Mouse (Mus musculus): Measurements from ENCODE around the gene Agpat3. TPM values are rescaled to one million over a fixed set of nuclear protein-coding genes. Genes with fewer than 3 reads are reported as not detected.

Gene Agpat3
- polyA plus RNA-seq, 1 experiment from 2014 or later, result 32.8 TPM

DNA sequence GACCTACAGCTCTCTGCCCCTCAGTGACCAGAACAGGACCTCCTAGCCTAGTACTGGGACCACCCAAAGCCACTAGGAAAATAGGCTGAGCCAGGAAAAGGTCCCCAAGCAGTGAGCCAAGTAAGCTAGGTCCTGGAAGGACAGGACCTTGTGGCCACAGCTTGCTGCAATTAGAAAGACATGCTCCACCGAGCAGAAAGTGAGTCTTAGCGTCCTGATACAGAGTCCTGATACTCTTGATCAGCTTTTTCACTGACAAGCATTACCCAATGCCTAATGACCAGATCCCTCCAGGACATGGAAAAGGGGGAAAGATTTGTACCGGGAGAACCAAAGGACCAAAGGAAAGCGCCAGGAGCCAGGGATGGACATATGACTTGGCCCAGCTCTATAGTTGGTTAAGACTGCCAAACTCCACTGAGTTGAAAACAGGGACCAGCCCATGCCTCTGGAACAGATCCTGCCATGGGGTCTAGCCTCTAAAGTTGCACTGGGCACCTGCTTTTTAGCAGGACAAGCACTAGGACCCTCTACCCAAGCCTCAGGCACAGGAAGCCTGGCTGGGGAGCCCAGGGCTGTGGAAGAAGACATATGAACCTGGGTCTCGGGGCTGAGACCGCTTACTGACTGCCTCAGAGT lies 17.2 kb downstream of the Agpat3 start:
- WGBS, result 67% methylated on average over 6 of the region's 6 CpGs

GRCm38 (mm10) chr10:78331577-78331976 lies 20.7 kb downstream of the Agpat3 start:
- DNase-seq (ENCODE audit: low spot score), result no peak
- 89% methylated on average over 5 of the region's 5 CpGs for WGBS
- Histone ChIP-seq H3K4me3 (no peak overlapping the region), H3K27ac (replicated peaks) (no peak overlapping the region), H3K27me3 (replicated peaks; ENCODE audit: low read depth, poor library complexity, severe bottlenecking) (no peaks in the 10 kb centered on the region), H3K4me1 (0 out of 2 replicates have a peak, but pooled peaks cover 6% of the 10 kb centered on the region), H3K36me3 (replicated peaks) (peaks cover 16% of the 10 kb centered on the region), H3K9me3 (no peaks in the 10 kb centered on the region)

More for the DNA sequence above, 17.2 kb downstream of the Agpat3 start:
- DNase-seq (ENCODE audit: low spot score), result no peak
- no peak overlapping the region for H3K4me3 ChIP-seq
- no peak overlapping the region for H3K27ac ChIP-seq (replicated peaks)
- no peaks in the 10 kb centered on the region for H3K27me3 ChIP-seq (replicated peaks; ENCODE audit: low read depth, poor library complexity, severe bottlenecking)
- 0 out of 2 replicates have a peak, but pooled peaks cover 4% of the 10 kb centered on the region for H3K4me1 ChIP-seq
- H3K36me3 ChIP-seq (replicated peaks), result peaks cover 11% of the 10 kb centered on the region; the same call in 1 of the 2 replicates
- no peaks in the 10 kb centered on the region for H3K9me3 ChIP-seq

DNA sequence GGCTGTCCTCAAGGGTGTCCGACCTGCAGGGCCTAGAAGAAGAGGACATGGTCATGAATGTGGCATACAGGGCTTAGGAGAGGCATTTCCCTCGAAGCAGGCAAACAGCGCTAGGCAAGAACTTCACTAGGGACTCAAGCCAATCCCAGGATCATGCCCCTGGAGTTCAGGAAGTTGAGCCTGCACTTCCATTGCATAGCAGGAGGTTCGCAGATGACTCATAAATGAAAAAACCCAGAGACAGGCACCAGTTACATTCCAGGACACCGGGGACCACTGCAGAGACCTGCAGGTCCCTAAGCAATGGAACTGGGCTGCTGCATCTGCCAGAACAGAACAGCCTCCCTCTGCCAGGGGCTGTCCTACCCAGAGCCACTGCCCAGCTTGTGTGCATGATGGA lies 23.0 kb downstream of the Agpat3 start:
- H3K4me3 ChIP-seq, result no peak overlapping the region

DNA sequence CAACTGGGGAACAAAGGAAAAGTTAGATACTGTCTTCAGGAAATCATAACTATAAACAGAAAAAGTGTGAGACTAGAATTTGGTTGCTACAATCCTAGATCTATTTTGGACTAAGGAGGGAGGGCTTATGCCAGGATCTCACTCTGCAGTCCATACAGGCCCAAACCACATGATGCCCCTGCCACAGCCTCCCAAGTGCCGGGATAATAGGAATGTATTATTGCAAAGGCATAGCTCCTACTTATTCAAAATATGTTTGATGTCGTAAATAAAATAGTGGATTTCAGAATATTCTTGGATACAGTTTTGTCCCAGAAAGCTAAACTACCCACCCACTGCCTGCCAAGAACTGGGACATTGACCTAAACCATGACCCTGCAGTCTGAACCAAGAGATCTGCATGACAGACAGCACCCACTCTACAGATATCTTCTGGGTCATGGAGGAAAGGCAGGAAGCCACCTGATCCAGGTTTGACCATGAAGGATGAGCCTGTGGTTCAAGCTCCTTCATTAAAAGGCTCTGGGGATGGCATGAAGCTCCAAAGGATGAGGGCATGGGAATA lies 24.2 kb downstream of the Agpat3 start:
- no peaks in the 10 kb centered on the region for H3K9me3 ChIP-seq
- H3K4me3 ChIP-seq, result no peak overlapping the region
- no peaks in the 10 kb centered on the region for H3K27me3 ChIP-seq (replicated peaks; ENCODE audit: low read depth, poor library complexity, severe bottlenecking)
- H3K36me3 ChIP-seq (replicated peaks), result peaks cover 34% of the 10 kb centered on the region
- H3K27ac ChIP-seq (replicated peaks), result no peak overlapping the region
- no peak for DNase-seq (ENCODE audit: low spot score)
- WGBS, result 91% methylated on average over 2 of the region's 2 CpGs
- peaks cover 5% of the 10 kb centered on the region; the same call in 1 of the 2 replicates for H3K4me1 ChIP-seq

More for the DNA sequence above, 23.0 kb downstream of the Agpat3 start:
- H3K27ac ChIP-seq (replicated peaks), result no peak overlapping the region
- H3K27me3 ChIP-seq (replicated peaks; ENCODE audit: low read depth, poor library complexity, severe bottlenecking), result no peaks in the 10 kb centered on the region
- no peaks in the 10 kb centered on the region for H3K9me3 ChIP-seq
- H3K4me1 ChIP-seq, result 0 out of 2 replicates have a peak, but pooled peaks cover 2% of the 10 kb centered on the region
- 90% methylated on average over 5 of the region's 5 CpGs for WGBS
- peaks cover 30% of the 10 kb centered on the region for H3K36me3 ChIP-seq (replicated peaks)
- no peak for DNase-seq (ENCODE audit: low spot score)

GRCm38 (mm10) chr10:78325916-78326647 lies 26.2 kb downstream of the Agpat3 start:
- Histone ChIP-seq H3K4me3 (no peak overlapping the region), H3K9me3 (no peaks in the 10 kb centered on the region), H3K27me3 (replicated peaks; ENCODE audit: low read depth, poor library complexity, severe bottlenecking) (no peaks in the 10 kb centered on the region), H3K4me1 (peaks cover 11% of the 10 kb centered on the region; the same call in 1 of the 2 replicates), H3K36me3 (replicated peaks) (peaks cover 34% of the 10 kb centered on the region), H3K27ac (replicated peaks) (0 out of 2 replicates have a peak overlapping the region, but pooled peaks have one; percentile 14)
- no peak for DNase-seq (ENCODE audit: low spot score)
- WGBS, result 78% methylated on average over 8 of the region's 8 CpGs

GRCm38 (mm10) chr10:78324556-78325164 lies 27.6 kb downstream of the Agpat3 start:
- no peaks in the 10 kb centered on the region for H3K9me3 ChIP-seq
- peaks cover 34% of the 10 kb centered on the region for H3K36me3 ChIP-seq (replicated peaks)
- WGBS, result 90% methylated on average over 6 of the region's 6 CpGs

DNA sequence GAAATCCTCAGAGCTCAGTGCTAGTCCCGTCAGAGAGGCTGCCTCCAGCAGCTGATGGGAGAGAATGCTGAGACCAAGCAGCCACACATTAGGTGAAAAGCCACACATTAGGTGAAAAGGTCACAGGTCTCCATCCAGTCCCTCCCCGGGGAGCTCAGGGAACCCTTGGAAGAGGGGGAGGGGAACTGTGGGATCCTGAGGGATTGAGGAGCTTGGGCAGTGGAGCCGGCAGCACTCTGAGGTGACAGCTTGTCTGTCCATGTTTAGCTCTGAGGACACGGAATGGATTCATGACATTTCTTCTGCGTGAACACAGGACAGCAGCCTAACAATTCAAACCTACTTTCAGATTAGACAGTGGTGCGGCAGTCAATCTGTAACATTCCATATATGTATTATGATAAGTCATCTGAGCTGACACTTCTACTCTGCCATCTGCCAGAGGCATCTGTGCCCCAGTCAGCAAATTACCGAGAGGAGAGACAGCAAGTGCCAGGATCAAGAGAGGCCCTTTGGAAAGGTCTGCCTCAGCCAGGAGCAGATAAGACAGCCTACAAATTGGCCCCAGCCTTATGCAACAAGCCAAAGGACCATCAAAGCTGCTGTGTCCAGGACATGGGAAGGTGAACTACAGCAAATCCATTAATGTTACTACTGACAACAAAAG lies 28.9 kb downstream of the Agpat3 start:
- 57% methylated on average over 7 of the region's 7 CpGs for WGBS
- Histone ChIP-seq H3K4me1 (peaks cover 16% of the 10 kb centered on the region), H3K27ac (replicated peaks) (no peak overlapping the region), H3K4me3 (no peak overlapping the region), H3K9me3 (no peaks in the 10 kb centered on the region), H3K36me3 (replicated peaks) (peaks cover 31% of the 10 kb centered on the region), H3K27me3 (replicated peaks; ENCODE audit: low read depth, poor library complexity, severe bottlenecking) (no peaks in the 10 kb centered on the region)
- no peak for DNase-seq (ENCODE audit: low spot score)

More at GRCm38 (mm10) chr10:78324556-78325164, 27.6 kb downstream of the Agpat3 start:
- no peaks in the 10 kb centered on the region for H3K27me3 ChIP-seq (replicated peaks; ENCODE audit: low read depth, poor library complexity, severe bottlenecking)
- peaks cover 18% of the 10 kb centered on the region; the same call in 1 of the 2 replicates for H3K4me1 ChIP-seq
- DNase-seq (ENCODE audit: low spot score), result no peak
- H3K27ac ChIP-seq (replicated peaks), result no peak overlapping the region
- no peak overlapping the region for H3K4me3 ChIP-seq

GRCm38 (mm10) chr10:78322806-78323205 lies 29.5 kb downstream of the Agpat3 start:
- WGBS, result no CpG with 5 or more reads among the region's 1 CpGs
- no peak for DNase-seq (ENCODE audit: low spot score)
- no peaks in the 10 kb centered on the region for H3K27me3 ChIP-seq (replicated peaks; ENCODE audit: low read depth, poor library complexity, severe bottlenecking)
- H3K4me1 ChIP-seq, result peaks cover 19% of the 10 kb centered on the region
- H3K27ac ChIP-seq (replicated peaks), result no peak overlapping the region
- no peaks in the 10 kb centered on the region for H3K9me3 ChIP-seq
- peaks cover 26% of the 10 kb centered on the region for H3K36me3 ChIP-seq (replicated peaks)
- H3K4me3 ChIP-seq, result no peak overlapping the region

GRCm38 (mm10) chr10:78321133-78321757 lies 31.0 kb downstream of the Agpat3 start:
- Histone ChIP-seq H3K36me3 (replicated peaks) (peaks cover 17% of the 10 kb centered on the region; the same call in 1 of the 2 replicates), H3K27me3 (replicated peaks; ENCODE audit: low read depth, poor library complexity, severe bottlenecking) (no peaks in the 10 kb centered on the region), H3K27ac (replicated peaks) (no peak overlapping the region), H3K4me3 (no peak overlapping the region), H3K9me3 (no peaks in the 10 kb centered on the region), H3K4me1 (peaks cover 23% of the 10 kb centered on the region)
- WGBS, result 78% methylated on average over 3 of the region's 3 CpGs
- DNase-seq (ENCODE audit: low spot score), result no peak

DNA sequence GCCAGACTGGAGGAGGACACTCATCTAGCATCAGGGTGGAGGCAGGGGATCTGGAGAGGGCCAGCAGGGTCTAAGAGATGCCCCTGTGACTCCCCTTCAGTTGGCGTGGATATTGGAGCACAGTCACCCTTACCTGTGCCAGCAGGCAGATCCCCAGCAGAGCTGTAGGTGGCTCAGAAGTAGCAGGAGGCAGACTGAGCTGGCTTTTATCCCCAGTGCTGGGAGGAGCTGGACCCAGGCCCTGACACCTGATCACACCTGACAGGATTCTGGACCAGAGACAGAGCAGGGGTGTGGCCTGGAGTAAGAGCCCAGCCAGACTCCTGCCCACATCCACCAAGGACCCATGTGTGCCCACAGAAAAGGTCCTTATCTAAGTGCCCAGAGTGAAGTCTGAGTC lies 31.8 kb downstream of the Agpat3 start:
- no peak overlapping the region for H3K27ac ChIP-seq (replicated peaks)

DNA sequence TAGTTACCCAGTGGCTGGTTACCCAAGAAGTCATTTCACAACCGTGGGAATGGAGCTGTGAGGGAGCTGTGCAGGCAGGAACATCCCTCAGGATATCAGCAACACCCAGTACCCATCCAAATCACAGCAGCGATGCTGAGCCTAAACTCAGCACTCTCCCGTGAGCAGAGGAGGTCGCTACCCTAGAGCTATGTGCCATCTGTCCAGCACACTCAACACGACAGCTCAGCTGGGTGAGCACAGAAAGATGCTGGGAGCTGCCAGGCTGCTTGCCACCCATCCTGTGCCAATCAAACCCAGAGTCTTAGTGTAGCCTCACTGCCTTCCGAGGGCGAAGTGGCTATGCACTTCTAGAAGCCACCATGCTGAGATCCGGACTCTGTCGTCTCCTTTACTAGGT lies 32.3 kb downstream of the Agpat3 start:
- WGBS, result 85% methylated on average over 9 of the region's 9 CpGs
- peaks cover 10% of the 10 kb centered on the region; the same call in 1 of the 2 replicates for H3K36me3 ChIP-seq (replicated peaks)
- no peaks in the 10 kb centered on the region for H3K9me3 ChIP-seq
- H3K27me3 ChIP-seq (replicated peaks; ENCODE audit: low read depth, poor library complexity, severe bottlenecking), result no peaks in the 10 kb centered on the region
- H3K27ac ChIP-seq (replicated peaks), result no peak overlapping the region
- peaks cover 23% of the 10 kb centered on the region for H3K4me1 ChIP-seq
- no peak overlapping the region for H3K4me3 ChIP-seq
- no peak for DNase-seq (ENCODE audit: low spot score)

More for the DNA sequence above, 31.8 kb downstream of the Agpat3 start:
- H3K4me3 ChIP-seq, result no peak overlapping the region
- WGBS, result 87% methylated on average over 1 of the region's 1 CpGs
- DNase-seq (ENCODE audit: low spot score), result no peak
- peaks cover 16% of the 10 kb centered on the region; the same call in 1 of the 2 replicates for H3K36me3 ChIP-seq (replicated peaks)
- H3K9me3 ChIP-seq, result no peaks in the 10 kb centered on the region
- no peaks in the 10 kb centered on the region for H3K27me3 ChIP-seq (replicated peaks; ENCODE audit: low read depth, poor library complexity, severe bottlenecking)
- peaks cover 23% of the 10 kb centered on the region for H3K4me1 ChIP-seq
